Mouse (Mus musculus): ENCODE results near the gene Socs7.

The Socs7 gene

DNA sequence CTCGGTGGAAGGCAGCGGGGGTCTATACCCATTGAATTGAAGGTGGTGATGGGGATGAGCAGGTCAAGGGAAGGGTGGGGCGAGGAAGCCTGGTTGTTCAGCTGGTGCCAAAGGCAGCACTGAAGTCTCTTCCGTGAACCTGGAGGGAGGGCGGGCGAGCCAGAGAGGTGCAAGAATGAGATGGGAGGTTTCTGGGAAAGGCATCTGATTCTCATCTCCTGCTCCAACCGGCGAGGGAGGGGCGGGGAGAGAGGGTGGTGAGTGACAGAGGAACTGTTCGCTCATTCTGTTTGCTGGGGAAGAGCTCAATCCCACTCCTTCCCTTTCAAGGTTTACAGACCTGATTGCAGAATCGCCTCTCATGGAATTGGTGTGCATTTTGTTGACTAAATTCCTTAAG is 31.3 kb downstream of the Socs7 start:
- no peak for DNase-seq

DNA sequence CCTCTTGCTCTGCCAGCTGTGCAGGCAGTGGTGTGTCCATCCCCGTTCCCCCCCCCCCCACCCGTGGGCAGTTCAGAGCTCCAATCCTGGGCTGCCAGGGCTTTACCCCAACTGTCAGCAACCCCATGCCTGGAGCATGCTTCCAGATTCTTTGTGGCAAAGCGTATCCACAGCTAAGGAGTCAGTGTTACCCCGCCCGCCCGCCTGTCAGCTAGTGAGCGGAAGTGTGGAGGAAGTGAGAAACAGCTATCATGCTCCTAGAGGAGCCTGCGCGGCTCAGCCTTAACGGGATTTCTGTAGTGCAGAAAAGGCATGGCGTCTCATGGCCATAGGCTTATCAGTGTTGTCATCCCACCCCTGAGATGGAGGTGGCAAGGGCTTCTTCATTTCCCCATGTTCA is 31.8 kb downstream of the Socs7 start:
- DNase-seq: peak in 1 of 2 experiments; percentile 24

DNA sequence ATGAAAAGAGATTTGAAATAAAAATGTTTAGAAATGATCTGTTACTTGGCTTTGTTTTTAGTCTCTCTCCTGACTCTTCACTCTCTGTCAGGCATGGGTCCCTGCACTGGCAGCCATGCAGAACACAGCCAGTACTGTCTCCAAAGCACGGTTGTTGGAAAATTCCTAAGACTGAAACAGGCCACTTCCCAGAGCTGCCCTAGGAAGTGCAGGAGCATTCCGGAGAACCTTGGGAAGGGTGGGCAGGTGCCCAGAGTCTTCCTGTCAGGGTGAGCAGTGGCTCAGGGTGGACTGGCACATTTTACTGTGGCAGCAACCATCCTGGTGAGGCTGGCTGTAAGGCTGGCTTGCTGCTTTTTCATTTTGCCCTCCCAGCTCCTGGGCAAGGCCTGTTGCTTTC is 36.2 kb downstream of the Socs7 start:
- DNase-seq: no peak

DNA sequence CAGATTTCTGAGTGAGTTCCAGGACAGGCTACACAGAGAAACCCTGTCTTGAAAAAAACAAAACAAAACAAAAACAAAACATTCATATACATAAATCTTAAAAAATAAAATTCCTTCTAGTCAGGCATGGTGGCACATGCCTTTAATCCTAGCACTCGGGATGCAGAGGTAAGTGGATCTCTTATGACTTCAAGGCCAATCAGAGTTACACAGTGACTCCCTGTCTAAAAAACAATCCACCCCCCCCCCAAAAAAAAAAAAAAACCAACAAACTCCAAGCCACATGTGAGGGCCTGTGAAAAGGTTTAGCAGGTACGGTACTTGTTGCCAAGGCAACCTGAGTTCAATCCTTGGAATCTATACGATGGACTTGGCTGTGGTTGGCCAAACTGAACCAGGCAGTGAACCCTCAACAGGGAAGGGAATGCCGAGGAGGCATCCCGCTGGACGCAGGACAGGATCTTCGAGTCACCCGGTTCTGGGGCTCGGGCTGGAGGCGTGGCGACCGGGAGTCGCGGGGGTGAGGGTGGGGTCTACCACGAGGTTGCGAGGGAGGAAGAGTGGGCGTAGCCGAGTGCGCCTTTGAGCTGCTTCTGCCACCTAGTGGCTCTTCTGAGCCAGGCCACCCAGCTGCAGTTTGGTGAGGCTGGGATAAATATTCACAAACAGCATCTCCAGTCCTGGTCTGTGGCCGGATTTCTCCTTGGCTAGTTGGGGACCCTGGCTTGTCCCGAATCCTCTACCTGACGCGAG is 37.8 kb downstream of the Socs7 start:
- peak; percentile 64 to 74 for DNase-seq

DNA sequence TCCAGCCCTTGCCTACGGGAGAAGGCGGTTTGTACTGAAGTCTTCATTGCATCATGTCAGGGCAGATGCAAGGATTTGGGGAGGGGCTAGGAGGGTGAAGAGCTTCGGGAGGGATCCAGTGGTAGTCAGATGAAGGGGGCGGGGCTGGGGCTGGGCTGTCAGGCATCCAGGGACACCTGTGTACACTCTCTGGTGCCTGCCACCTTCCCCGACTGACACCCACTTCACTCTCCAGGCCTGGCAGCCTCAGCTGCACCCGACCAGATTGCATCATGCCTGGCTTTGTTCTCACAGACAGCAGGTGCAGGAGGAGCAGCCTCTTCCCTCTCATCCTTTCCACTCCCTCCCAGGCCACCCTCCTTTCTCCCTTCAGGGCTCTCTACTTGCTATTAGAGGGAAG is 38.7 kb downstream of the Socs7 start:
- no peak for DNase-seq

DNA sequence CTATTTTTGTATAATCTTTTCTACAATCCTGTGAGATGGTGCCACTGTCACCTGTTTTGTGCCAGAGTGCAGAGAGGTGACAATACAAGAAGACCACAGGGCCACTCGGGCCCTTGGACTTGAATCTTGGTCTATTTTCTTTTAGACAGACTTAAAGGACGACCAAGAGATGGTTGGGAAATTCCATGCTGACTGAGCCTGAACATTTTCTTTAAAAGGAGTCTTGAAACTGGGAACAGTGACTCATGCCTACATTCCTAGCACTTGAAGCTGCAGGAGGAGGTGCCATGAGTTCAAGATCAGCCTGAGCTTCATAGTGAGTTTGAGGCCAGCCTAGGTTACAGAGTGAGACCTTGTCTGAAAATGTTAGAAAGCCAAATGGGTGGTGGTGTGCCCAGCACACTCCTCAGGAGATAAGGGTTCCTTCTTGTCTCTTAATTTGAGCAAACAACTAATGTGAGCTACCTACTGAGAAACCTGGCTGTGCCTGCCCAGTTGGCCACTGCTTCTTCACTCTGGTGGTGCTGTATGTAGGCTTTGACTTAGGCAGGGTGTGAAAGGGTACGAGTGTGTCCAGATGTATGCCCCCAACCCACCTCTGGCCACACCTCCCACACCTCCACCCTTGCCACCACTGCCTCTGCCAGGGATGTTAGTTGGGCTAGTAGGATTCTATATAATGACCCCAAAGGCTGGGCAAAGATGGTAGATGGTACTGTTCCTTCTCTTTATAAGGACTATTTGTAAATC is 39.5 kb downstream of the Socs7 start:
- no peak for DNase-seq

DNA sequence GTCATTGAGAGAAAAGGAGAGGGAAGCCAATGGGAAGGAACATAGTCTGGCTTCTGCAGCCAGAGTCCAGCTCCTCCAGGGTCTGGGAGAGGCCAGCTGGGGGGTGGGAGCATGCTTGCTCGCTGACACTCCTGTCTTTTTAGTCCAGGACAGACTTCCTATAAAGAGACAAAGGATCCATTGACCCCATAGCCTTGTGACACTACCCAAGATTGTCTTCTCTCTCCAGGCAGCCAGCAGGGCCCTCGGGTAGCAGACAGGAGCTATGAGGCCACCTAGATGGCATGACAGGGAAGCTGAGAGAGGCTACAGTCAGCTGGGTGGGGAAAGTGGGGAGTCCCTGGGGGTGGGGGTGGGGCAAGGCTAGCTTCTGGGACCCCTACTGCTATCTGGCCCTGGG is 40.4 kb downstream of the Socs7 start:
- no peak for DNase-seq

DNA sequence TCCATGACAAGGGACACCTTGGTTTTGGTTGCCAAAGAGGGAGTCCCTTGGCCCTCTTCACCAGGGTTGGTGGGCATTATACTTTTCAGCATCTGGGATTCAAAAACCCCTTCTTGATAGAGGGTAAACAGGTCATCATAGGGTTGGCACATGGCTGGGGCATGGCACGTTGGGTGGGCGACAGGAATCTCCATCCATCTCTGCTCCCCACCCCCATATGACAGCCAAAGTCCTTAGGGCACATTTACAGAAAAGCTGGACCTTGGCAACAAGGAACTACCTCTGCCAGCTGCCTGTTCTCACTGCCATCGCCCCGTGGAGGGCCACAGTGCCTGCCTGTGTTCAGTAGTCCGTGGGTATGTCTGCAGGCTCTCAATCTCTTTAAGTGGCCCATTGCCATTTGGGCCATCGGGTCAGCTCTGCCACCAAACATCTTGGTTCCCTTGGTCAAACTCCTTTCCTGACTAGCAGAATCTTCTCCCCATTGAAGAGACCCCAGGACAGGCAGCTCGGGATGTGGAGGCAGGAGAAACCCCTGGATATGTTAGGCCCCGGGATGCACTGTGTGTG is 41.3 kb downstream of the Socs7 start:
- no peak for DNase-seq

DNA sequence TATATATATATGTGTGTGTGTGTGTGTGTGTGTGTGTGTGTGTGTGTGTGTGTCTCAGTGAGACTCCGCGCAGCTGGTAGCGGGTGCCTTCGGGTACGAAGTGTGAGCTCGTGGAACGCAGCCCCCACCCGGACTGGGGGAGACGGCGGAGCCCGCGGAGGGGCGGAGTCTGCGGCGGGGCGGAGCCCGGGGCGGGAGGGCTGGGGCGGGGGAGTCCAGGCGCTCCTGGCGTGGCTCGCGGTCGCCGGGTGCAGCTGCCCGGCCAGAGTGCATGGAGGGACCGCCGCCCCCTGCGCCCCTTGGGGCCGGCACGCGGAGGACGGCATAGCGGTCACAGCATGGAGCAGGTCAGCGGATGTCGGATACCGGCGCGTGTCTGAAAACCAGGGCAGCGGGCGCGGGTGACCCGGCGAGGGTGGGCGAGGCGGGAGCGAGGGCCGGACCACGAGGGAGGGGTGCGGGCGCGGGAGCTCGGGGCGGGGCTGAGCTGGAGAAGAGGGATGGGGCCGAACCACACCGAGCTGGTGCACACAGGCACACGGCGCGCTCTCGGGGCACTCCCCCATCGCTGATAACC is 41.9 kb downstream of the Socs7 start:
- peak in 1 of 2 experiments; percentile 42 for DNase-seq

DNA sequence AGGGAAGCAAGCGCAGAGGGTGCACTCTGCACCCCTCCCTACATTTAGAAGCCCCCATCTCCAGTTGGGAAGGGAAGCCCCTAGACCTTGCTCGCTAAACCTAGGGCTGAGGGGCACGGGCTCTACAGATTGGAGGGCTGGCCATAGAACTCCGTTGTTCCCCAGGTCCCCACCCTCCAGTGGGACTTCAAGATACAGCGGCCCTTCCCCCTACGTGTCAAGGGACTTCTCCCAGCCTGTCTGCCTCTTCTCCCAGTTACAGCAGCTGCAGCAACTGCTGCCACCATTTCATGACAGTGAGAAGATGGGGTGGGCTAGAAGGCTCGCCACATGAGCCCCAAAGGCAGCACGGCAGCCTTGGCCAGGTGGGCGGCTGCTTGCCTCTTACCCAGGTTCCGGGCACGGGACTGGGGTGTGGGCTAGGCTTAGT is 42.4 kb downstream of the Socs7 start:
- no peak for DNase-seq

DNA sequence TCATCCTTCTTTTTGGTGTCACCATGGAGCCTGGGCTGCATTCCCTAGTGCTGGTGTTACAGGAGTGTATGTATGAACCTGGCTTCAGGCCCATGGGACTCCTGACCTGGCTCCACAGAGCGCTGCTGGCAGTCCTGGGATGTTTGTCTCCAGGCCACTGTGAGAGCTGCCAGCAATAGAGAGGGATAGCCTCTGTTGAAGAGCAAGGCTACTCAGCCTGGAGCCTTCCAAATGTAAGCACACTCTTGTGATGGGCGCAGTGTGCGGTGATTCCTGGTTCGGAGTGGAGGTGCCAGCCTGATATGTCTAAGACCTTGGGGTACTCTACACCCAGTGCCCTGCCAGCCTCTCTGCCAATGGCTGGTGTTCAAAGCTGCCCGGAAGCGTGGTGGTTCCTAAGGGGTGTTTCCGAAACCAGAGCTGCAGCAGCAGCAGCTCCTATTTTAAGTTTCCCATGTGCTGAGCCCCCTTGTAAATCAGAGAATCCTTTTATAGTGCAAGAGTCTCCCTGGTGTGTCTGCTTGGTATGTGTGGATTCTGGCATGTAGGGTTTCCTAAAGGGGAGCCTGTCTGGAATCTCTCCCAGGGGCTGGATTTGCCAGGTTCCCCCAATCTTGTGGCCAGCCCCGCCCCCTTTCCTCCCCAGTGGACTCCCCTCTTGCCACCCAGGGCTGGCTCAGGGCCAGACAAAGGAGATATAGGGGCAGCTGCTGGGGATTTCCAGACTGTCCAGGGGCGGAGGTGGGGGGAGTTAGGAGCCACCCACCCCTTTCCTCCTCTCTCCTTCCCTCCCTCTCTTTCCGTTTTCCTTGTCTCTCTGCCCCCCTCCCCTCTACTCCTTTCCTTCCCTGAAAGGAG is 44.0 kb downstream of the Socs7 start:
- DNase-seq: no peak

DNA sequence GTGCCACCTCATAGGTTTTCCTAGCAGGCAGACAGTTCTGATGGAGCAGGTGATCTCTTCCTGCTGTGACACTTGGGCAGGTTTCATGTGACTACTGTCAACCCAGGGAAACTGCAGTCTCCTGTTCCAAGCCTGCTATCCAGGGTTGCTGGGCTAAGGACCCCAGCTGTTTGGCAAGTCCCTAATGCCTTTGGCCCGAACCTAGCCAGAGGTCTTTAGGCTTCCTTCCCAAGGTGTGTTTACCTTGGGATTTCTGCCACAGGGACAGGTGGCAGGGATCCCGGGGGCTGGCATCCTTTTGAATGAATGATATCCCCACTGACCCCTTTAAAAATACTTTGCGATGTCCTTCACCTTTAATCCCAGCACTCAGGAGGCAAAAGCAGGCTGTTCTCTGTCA is 45.1 kb downstream of the Socs7 start:
- no peak for DNase-seq

DNA sequence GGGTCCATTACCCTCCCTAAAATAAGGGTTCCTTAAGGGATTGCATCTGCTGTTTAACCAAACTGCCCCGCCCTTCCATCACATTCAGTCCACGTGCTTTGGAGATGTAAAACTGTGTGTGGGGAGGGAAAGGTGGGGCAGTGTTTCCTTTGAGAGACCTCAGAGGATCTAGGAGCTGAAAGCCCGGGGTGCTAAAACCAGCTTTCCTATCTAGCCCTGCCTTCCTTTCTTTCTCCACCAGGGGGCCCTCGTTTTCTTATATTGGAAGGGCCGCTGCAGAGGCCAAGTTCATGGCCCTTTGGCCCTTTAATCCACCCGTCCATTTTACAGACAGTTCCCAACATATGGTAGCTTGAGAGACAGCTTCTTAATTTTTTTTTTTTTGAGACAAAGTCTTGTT is 45.8 kb downstream of the Socs7 start:
- DNase-seq: peak; percentile 38 to 80

DNA sequence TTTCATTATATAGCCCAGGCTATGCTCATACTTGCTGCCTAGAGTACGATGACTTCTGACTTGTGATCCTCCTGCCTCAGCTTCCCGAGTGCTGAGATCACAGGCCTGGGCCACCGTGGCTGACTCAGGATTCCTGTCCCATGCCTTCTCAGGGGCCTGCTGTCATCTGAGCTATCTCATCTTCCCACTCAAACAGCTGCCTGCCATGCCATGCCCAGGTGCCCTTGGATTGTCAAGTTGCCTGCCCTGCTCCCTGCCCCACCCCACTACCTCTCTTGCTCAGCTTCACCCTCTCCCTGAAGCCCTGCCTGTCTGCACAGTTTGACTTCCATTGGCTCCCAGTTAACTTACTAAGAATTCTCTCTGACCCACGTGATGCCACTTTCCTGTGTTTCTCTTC is 48.6 kb downstream of the Socs7 start:
- DNase-seq: no peak

DNA sequence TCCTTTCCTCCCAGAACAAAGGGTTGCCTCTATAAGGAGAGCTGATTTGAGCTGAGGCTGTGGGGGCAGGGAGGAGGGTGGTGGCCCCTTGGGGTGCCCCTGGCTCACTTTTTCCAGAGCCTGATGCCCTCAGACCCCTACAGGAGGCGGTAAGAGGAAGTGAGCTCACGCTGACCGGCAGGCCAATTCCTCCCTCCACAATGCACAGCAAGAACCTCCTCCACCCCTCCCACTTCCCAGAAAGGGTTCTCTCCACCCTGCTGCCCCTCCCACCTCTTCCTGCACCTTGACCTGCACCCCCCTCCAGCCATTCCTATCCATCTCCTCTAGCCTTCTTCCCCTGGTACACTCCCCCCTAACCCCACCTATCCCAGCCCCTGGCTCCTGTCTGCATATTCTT is 49.8 kb downstream of the Socs7 start:
- no peak for DNase-seq

DNA sequence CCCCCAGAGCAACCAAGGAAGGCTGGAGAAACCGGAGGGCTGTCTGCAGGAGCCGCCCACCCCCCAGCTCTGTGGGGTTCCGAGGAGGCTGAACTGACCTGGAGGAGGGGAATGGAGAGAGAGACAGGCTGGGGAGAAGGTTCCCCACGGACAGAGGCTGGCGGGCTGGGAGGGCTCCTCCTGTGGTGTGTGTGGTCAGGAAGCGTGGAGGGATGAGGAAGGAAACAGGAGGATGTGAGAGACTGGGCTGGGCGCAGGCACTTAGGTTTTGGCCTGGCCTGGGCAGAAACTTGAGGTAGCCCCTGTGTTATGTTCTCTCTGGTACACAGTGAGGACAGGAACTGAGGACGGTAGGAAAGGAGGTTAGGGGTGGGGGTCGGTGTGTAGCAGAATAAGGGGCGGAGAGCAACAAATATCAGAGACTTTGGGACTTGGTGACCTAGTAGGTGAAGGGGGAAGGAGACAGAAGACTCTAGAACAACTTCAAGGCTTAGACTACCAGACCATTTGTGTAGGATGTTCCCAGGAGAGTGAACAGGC is 50.5 kb downstream of the Socs7 start:
- no peak for DNase-seq

DNA sequence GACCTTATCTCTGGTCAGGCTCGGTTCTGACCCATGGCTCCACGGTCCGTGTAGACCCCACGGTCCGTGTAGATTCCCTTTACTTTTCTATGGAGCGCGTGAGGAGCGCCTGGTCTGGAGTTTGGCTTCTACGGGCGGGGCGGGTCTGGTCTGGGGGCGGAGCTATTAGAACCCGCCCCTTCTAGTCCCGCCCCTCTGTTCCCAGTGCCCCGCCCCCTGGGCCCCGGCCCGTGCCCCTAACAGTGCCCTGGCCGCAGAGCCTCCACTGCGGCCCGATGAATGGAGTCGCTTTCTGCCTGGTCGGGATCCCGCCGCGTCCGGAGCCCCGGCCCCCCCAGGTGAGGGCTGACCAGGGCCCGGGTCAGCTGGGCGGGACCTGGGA is 53.0 kb downstream of the Socs7 start, which contains the start of gene Arhgap23:
Gene Arhgap23 (plus strand): TSS at position 204 of the 382 bp plus-strand sequence.
- DNase-seq: peak in 1 of 2 experiments; percentile 49

DNA sequence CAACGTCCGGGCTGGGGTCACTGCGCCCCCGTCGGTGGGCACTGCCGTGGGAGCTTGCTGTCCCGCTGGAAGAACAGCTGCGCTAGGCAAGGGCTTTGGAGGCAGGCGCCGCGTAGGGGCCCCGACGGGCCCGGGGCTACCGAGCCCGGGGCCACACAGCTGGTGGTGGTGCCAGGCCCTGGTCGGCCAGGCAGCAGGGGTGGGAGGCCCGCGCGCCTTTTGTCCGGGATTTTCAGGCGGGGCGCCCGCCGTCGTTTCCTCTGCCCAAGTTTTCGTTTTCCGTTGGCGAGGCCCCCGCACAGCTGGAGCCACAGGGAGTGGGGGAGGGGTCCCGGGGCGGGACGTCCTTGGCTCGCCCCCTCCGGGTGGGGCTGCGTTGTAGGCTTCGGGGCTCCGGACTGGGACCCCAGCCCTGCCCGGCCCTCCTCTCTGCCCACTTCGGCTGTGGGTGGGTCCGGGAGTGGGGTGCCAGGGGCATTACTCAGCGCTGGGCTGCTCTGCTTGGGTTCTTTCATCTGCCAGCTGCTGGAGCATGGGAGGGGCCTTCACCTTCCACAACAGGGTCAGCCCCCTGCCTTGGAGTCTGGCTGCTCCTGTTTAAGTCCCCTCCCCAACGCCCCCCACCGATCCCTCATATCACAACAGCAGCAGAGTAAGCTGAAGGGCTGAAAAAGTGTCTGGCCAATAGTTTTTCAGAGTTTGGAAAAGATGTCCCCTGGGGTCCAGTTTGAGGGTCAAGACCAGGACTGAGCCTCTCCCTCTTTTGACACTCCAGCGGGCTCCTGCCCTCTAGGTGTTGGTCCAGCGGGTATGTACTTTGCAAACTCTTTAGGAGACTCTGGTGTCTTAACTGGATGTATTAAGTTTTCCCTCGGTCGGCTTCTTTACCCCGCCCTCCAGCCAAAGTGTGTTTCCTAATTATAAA is 53.6 kb downstream of the Socs7 start:
- no peak for DNase-seq

DNA sequence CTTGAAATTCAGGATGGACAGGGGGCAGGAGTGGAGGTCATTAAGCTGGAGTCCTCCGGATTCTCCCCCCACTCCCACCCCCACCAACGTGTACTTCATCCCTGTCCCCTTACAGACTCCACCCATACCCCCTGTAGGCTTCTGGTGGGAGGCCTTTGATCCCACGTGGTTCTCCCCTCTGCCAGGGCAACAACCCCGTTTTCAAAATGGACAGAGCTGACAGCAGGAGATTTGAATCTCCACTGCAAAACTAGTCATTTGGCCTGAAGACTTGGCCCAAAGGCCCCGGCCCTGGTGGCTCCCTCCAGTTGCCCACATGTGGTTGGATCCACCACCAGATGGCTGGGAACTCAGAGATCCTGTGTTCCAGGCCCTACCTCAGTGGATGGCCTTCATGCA is 54.3 kb downstream of the Socs7 start:
- no peak for DNase-seq

DNA sequence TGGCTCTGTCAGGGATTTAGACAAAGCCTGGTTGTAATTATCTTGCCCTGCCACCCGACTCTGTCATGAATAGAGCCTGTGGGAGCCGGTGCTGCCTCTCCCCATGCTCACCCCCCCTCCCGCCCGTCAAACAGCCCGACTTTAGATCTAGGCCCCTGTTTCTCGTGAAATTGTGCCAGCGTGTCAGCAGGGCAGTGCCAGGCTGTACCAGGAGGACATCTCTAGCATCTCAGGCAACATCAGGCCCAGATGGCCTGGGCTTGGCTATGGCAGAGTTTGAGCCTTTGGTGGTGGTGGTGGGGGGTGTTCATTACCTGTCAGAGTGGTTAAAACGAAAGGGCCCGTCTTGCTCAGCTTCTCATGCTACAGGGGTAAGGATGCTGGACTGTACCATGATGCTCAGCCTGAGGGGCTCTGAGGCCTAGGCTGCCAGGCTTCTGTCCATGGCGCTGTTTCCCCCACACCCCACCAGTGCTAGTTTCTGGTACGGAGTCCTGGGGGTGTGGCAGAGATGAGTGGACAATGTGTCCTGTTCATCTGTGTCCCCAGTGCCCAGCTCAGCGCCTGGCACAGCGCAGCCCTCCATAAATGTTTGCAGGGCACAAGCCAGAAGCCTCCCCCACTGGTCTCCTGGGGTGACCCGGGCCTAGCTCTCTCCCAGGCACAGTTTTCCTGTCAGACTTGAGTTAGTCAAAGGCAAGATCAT is 56.6 kb downstream of the Socs7 start:
- DNase-seq: no peak

DNA sequence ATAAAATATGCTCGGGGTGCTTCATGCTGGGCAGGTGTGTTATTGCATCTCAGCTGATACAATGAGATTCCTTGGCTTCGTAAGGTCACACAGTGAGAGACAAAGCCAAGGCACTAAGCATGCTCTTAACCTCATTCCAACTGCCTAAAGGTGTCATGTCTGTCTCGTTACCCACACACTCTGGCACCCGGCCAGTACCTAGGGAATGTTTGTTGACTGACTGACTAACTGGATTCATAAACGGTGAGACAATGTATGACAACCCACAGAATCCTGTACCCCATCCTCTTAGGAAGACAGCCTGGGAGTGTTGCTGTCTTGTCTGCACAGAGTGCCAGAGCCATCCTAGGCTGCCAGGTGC is 57.2 kb downstream of the Socs7 start:
- no peak for DNase-seq

Measured in spleen, adult 18-20 months (tissue).